In the genomic region with DNA sequence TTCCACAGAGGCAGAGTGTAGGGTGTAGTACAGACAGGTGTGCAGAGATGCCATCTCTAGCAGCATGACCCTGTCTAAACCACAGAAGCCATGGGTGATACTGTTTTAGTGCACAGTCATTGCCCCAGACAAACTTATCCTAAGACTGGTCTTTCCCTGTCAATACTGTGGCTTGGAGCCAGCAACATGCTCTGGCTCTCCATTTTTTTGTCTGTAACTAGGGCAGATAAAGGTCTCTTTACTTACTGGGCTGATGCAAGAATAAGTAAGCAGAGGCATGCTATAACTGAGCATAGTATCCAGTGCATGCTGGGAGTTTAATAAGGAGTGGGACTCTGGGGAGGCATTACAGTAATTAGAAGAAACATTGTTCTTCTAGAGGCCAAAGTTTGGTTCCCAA, we compare ENCODE assay signal across 27 mouse cellular contexts.
"Had no signal": no experiment of that assay in that cellular context is flagged by ENCODE, and none has a peak within 500 bp of the region (broad histone marks: within the 10 kb centered on the region; RNA-seq: fewer than 3 reads in every experiment).

No protein-coding gene starts in this region.

- H3K4me1 ChIP-seq: heart, embryonic 10.5 days; heart, embryonic 12.5 days; hindbrain, embryonic 10.5 days; hindbrain, embryonic 12.5 days; intestine, embryonic 15.5 days; limb, embryonic 13.5 days; limb, embryonic 15.5 days; liver, embryonic 13.5 days; liver, embryonic 15.5 days had no signal

- H3K4me2 ChIP-seq: heart, embryonic 12.5 days; hindbrain, embryonic 12.5 days; hindbrain, embryonic 14.5 days; intestine, embryonic 15.5 days; limb, embryonic 13.5 days; limb, embryonic 15.5 days; liver, embryonic 13.5 days; liver, embryonic 15.5 days had no signal

- ATAC-seq: hindbrain, embryonic 16.5 days; inflammation-experienced regulatory T-cells, adult 6 months; intestine, embryonic 15.5 days; intestine, postnatal 0 days had no signal

- H3K9ac ChIP-seq: heart, embryonic 12.5 days; hindbrain, embryonic 12.5 days; hindbrain, embryonic 14.5 days; intestine, embryonic 15.5 days; limb, embryonic 13.5 days; limb, embryonic 15.5 days; liver, embryonic 13.5 days; liver, embryonic 15.5 days had no signal

- H3K9me3 ChIP-seq: heart, embryonic 10.5 days; heart, embryonic 12.5 days; hindbrain, embryonic 10.5 days; hindbrain, embryonic 12.5 days; intestine, embryonic 15.5 days; limb, embryonic 13.5 days; limb, embryonic 15.5 days; liver, embryonic 13.5 days; liver, embryonic 15.5 days had no signal

- H3K4me3 ChIP-seq: gastrocnemius, adult 2 months; heart, adult 2 months; heart, embryonic 10.5 days; heart, embryonic 12.5 days; hindbrain, embryonic 10.5 days; hindbrain, embryonic 12.5 days; intestine, embryonic 15.5 days; layer of hippocampus, adult 2 months; left cerebral cortex, adult 2 months; limb, embryonic 13.5 days; limb, embryonic 15.5 days; liver, embryonic 13.5 days; liver, embryonic 15.5 days had no signal

- H3K27me3 ChIP-seq: heart, embryonic 12.5 days; hindbrain, embryonic 12.5 days; intestine, embryonic 15.5 days; limb, embryonic 13.5 days; limb, embryonic 15.5 days; liver, embryonic 13.5 days; liver, embryonic 15.5 days had no signal

- H3K27ac ChIP-seq: gastrocnemius, adult 2 months; heart, adult 2 months; heart, embryonic 10.5 days; hindbrain, embryonic 10.5 days; hindbrain, embryonic 12.5 days; hindbrain, embryonic 14.5 days; intestine, embryonic 15.5 days; layer of hippocampus, adult 2 months; left cerebral cortex, adult 2 months; limb, embryonic 13.5 days; limb, embryonic 15.5 days; liver, embryonic 13.5 days; liver, embryonic 15.5 days had no signal

- H3K36me3 ChIP-seq: heart, embryonic 10.5 days; heart, embryonic 12.5 days; hindbrain, embryonic 10.5 days; hindbrain, embryonic 12.5 days; intestine, embryonic 15.5 days; limb, embryonic 13.5 days; limb, embryonic 15.5 days; liver, embryonic 13.5 days; liver, embryonic 15.5 days had no signal

- DNase-seq: gastrocnemius, adult 2 months; gastrocnemius, postnatal 10 days; gastrocnemius, postnatal 25 days; heart, adult 2 months; heart, postnatal 10 days; heart, postnatal 4 days; kidney, adult 18-20 months; kidney, adult 8-10 months; kidney, postnatal 10 days; kidney, postnatal 25 days; kidney, postnatal 4 days; left cerebral cortex, postnatal 4 days; liver, embryonic 13.5 days had no signal
